ENCODE assay signal across 9 mouse cellular contexts in the genomic region with DNA sequence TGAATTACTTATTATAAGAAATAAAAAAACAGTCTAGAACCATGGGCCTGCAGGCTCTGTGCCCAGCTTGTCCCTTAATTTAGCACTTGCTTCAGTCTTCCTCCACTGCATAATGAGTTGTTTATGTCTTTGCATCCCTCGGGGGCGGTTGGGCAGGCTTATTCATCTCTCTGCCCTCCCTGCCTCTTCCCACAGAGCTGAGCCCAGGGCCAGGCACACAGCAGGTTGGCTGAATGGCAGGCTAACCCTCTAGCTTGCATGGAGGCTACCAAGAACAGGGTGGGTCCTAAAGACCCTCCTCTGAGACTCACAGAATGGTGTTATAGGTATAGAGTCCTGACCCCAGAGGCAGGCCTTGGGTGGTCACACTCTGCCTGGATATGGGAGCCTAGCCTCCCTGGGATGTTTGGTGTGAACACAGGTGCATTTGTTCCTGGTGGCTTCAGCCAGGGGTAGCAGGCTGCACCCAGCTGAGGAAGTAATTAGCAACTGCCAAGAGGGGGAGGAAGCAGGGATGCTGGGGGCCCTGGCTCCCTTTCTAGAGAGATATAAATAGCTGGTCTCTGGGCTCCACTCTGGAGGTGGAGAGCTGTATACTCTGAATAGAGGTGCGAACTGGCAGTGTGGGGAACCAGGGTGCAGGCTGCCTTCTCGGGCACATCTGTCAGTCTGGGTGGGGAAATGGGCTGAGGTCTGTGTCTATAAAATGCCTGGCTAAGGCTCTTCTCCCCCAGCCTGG. TPM values are rescaled to one million over a fixed set of nuclear protein-coding genes. Genes with fewer than 3 reads are reported as not detected.
DNase-seq lines count a peak whose midpoint lies in the region; ATAC-seq lines count a peak whose summit lies in the region.
"Had no signal": no experiment of that assay in that cellular context is flagged by ENCODE, and none has a peak within 500 bp of the region (broad histone marks: within the 10 kb centered on the region; RNA-seq: fewer than 3 reads in every experiment).

No protein-coding gene starts in this region.

- H3K4me1 ChIP-seq in forebrain, embryonic 14.5 days (ENCODE audit: control insufficient read depth, insufficient read depth, low read length): peaks cover 4% of the 10 kb centered on the region; the same call in 1 of the 2 replicates
- peaks cover 22% of the 10 kb centered on the region for H3K4me1 ChIP-seq in heart, embryonic 15.5 days (replicated peaks)
- H3K4me1 ChIP-seq in midbrain, embryonic 16.5 days (ENCODE audit: control insufficient read depth, insufficient read depth, low read length): peaks cover 5% of the 10 kb centered on the region; the same call in 1 of the 2 replicates
- no peaks in the 10 kb centered on the region for H3K4me1 ChIP-seq in kidney, embryonic 15.5 days

- H3K9me3 ChIP-seq in forebrain, embryonic 14.5 days (replicated peaks; ENCODE audit: control insufficient read depth, low read length): no peaks in the 10 kb centered on the region
- no peaks in the 10 kb centered on the region for H3K9me3 ChIP-seq in heart, embryonic 15.5 days (replicated peaks)
- no peaks in the 10 kb centered on the region for H3K9me3 ChIP-seq in midbrain, embryonic 16.5 days (replicated peaks; ENCODE audit: control insufficient read depth, low read length, poor library complexity, severe bottlenecking)
- no peaks in the 10 kb centered on the region for H3K9me3 ChIP-seq in kidney, embryonic 15.5 days (replicated peaks)

- H3K4me2 ChIP-seq in forebrain, embryonic 14.5 days (ENCODE audit: low read length): no peak overlapping the region
- peak overlapping the region; percentile 51 for H3K4me2 ChIP-seq in heart, embryonic 15.5 days
- no peak overlapping the region for H3K4me2 ChIP-seq in midbrain, embryonic 16.5 days (ENCODE audit: low read length)
- H3K4me2 ChIP-seq in kidney, embryonic 15.5 days: no peak overlapping the region

- ATAC-seq in cerebellum, adult (ENCODE audit: insufficient number of reproducible peaks, low FRiP score, low TSS enrichment): 0 out of 2 replicates have a peak, but pooled peaks have one; percentile 40
- peak; percentile 44; the same call in 1 of the 2 replicates for ATAC-seq in forebrain, embryonic 14.5 days
- ATAC-seq in heart, embryonic 15.5 days (replicated peaks; ENCODE audit: insufficient number of reproducible peaks, insufficient read depth, low FRiP score, low read depth): peak; percentile 67
- 0 out of 2 replicates have a peak, but pooled peaks have one; percentile 42 for ATAC-seq in midbrain, embryonic 16.5 days
- no peak for ATAC-seq in kidney, embryonic 15.5 days (replicated peaks; ENCODE audit: low FRiP score)

- H3K27ac ChIP-seq in forebrain, embryonic 14.5 days (ENCODE audit: low read depth, low read length): peak overlapping the region; percentile 22; the same call in 1 of the 2 replicates
- H3K27ac ChIP-seq in heart, embryonic 15.5 days: peak overlapping the region; percentile 95
- H3K27ac ChIP-seq in midbrain, embryonic 16.5 days (ENCODE audit: low read length): 0 out of 2 replicates have a peak overlapping the region, but pooled peaks have one; percentile 19
- no peak overlapping the region for H3K27ac ChIP-seq in kidney, embryonic 15.5 days

- DNase-seq in cerebellum, adult 8-10 months: no peak
- peak; percentile 46 for DNase-seq in forebrain, embryonic 14.5 days (ENCODE audit: low spot score)
- no peak for DNase-seq in lung, postnatal 36 days
- DNase-seq in urinary bladder, postnatal 10 days (ENCODE audit: low spot score): no peak

- 8% methylated on average over 4 of the region's 4 CpGs for WGBS in forebrain, embryonic 14.5 days
- WGBS in heart, embryonic 15.5 days: 26% methylated on average over 4 of the region's 4 CpGs
- 18% methylated on average over 4 of the region's 4 CpGs for WGBS in midbrain, embryonic 16.5 days
- WGBS in kidney, embryonic 15.5 days: 13% methylated on average over 4 of the region's 4 CpGs

- no peaks in the 10 kb centered on the region for H3K36me3 ChIP-seq in forebrain, embryonic 14.5 days (ENCODE audit: control insufficient read depth, insufficient read depth, low read length)
- H3K36me3 ChIP-seq in heart, embryonic 15.5 days: no peaks in the 10 kb centered on the region
- H3K36me3 ChIP-seq in midbrain, embryonic 16.5 days (ENCODE audit: control insufficient read depth, insufficient read depth, low read length): no peaks in the 10 kb centered on the region
- H3K36me3 ChIP-seq in kidney, embryonic 15.5 days: no peaks in the 10 kb centered on the region

- no peak overlapping the region for H3K9ac ChIP-seq in forebrain, embryonic 14.5 days (ENCODE audit: low read length)
- H3K9ac ChIP-seq in heart, embryonic 15.5 days: no peak overlapping the region
- H3K9ac ChIP-seq in midbrain, embryonic 16.5 days (ENCODE audit: low read depth, low read length): no peak overlapping the region
- no peak overlapping the region for H3K9ac ChIP-seq in kidney, embryonic 15.5 days

- H3K4me3 ChIP-seq in forebrain, embryonic 14.5 days (ENCODE audit: low read depth, low read length): no peak overlapping the region
- H3K4me3 ChIP-seq in heart, embryonic 15.5 days: 0 out of 2 replicates have a peak overlapping the region, but pooled peaks have one; percentile 15
- no peak overlapping the region for H3K4me3 ChIP-seq in midbrain, embryonic 16.5 days (ENCODE audit: low read depth, low read length)
- H3K4me3 ChIP-seq in kidney, embryonic 15.5 days (replicated peaks): no peak overlapping the region
- H3K4me3 ChIP-seq: erythroblast, embryonic 14.5 days had no signal

- H3K27me3 ChIP-seq in forebrain, embryonic 14.5 days (replicated peaks; ENCODE audit: control insufficient read depth, insufficient read depth, low read length): no peaks in the 10 kb centered on the region
- no peaks in the 10 kb centered on the region for H3K27me3 ChIP-seq in heart, embryonic 15.5 days
- no peaks in the 10 kb centered on the region for H3K27me3 ChIP-seq in midbrain, embryonic 16.5 days (ENCODE audit: control insufficient read depth, insufficient read depth, low read depth, low read length)
- no peaks in the 10 kb centered on the region; the same call in 1 of the 2 replicates for H3K27me3 ChIP-seq in kidney, embryonic 15.5 days

RNA-seq across cellular contexts. Expression of a gene that starts 9.6 kb away (rescaled TPM):
- polyA plus RNA-seq in forebrain, embryonic 14.5 days (2014; fragmentation: Nextera tagmentation; extraction: Ambion mirVana): 13.8 and 18.6 TPM in 2 replicates
- polyA plus RNA-seq in heart, embryonic 15.5 days (2015; fragmentation: Nextera tagmentation; extraction: Ambion mirVana): 0.30 and 0.38 TPM in 2 replicates
- 61.4 and 72.2 TPM in 2 replicates for polyA plus RNA-seq in midbrain, embryonic 16.5 days (2015; fragmentation: Nextera tagmentation; extraction: Ambion mirVana)
- polyA plus RNA-seq in kidney, embryonic 15.5 days (2015; fragmentation: Nextera tagmentation; extraction: Ambion mirVana): 0.13 and 0.34 TPM in 2 replicates
- polyA plus RNA-seq: erythroblast, embryonic 14.5 days had no signal

RNA-seq across cellular contexts. Expression of a gene that starts 35.7 kb away (rescaled TPM):
- polyA plus RNA-seq in forebrain, embryonic 14.5 days (2014; fragmentation: Nextera tagmentation; extraction: Ambion mirVana): 0.78 and 0.81 TPM in 2 replicates
- polyA plus RNA-seq in heart, embryonic 15.5 days (2015; fragmentation: Nextera tagmentation; extraction: Ambion mirVana): 4.1 and 4.3 TPM in 2 replicates
- 1.4 and 2.1 TPM in 2 replicates for polyA plus RNA-seq in midbrain, embryonic 16.5 days (2015; fragmentation: Nextera tagmentation; extraction: Ambion mirVana)
- polyA plus RNA-seq in kidney, embryonic 15.5 days (2015; fragmentation: Nextera tagmentation; extraction: Ambion mirVana): 1.2 and 2.1 TPM in 2 replicates
- polyA plus RNA-seq: erythroblast, embryonic 14.5 days had no signal

Comparison
In these comparisons a context has a peak if more than half of its experiments do, and no peak if none do; other contexts are left out.
1. RNA of a gene that starts 9.6 kb away (polyA plus RNA-seq): 61.4 to 72.2 TPM in midbrain, embryonic 16.5 days and 13.8 to 18.6 TPM in forebrain, embryonic 14.5 days; 0.13 to 0.34 TPM in kidney, embryonic 15.5 days and 0.30 to 0.38 TPM in heart, embryonic 15.5 days; every median in the first group is over 10 times any median in the second.